Mouse (Mus musculus) adrenal gland, adult 8-10 months (tissue): Measurements from ENCODE around the gene Gmppa. TPM values are rescaled to one million over a fixed set of nuclear protein-coding genes. Genes with fewer than 3 reads are reported as not detected.
A peak's percentile ranks its signal among the peaks of the same experiment; 100 is the strongest.

Experiments used
- DNase-seq: peaks from one replicate; pipeline ENCODE4 v3.0.0; 2022
- total RNA-seq, 4 experiments: library from RNA; stranded (reverse); gene quantifications; 2 replicates each; pipeline ENCODE4 v1.2.4; 2022

Gmppa gene
- 100 to 1,000 TPM in 1 of 4 experiments, 10 to 100 TPM in 3; 56.5 to 103 (median 92.0) TPM for total RNA-seq

DNA sequence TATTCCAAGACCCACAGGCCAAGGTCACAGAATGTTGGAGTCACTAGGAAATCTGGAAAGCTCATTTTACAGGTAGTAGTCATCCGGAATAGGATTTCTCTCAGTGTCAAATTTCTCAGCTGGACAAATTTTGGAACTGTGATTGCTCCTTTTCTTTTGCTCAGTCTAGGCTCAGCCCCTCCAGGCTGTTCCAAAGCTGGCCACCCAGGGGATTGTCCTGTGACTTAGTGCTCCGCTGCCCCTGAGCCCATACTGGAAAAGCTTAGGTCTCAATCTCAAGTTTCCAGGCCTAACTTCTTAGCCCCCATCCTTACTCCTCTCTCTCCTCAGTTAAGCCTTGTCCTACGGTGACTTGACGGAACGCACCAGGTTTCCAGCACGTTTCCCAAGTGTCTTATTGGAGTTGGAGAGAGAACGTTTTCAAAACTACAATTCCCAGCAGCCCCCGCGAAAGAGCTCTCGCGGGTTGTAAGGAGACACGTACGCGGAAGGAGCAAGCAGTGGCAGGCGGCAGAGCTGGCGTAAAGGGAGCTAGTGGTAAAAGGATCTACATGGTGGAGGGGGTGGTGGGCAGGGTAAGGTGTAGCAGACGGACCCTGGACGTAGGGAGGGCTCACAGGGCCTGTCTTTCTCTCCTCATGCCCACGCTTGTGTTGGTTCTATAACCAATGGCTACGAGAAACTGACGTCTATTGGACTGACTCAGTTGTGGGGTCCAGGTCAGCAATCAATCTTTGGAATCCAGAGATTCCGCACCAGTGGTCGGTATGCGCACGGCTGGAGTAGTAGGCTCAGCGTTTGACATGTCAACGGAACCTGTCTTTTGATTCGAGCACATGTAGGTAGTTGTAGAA is at the start of gene Gmppa:
Gene Gmppa (plus strand): TSS at position 456 of the 854 bp plus-strand sequence.
- peak; percentile 81 for DNase-seq

DNA sequence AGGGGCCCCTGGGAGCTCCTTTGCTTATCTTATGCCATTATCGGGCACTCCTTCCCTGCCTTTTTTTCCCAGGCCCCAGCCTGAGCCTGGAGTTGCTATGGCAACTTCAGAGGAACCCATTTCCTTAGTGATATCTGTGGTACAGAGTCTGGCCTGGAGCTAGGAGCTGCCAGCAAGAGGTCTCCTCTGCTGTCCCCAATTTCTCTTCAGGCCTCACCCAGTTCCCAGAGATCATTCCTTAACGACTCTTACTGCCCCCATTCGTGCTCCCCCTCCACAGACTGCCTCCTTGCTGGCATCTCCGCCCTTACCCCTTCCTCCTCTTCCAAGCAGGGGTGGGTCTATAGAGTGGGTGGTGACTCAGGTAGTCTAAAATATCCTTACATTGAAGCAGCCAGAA is 49.6 kb upstream of the Gmppa start:
- DNase-seq = no peak

DNA sequence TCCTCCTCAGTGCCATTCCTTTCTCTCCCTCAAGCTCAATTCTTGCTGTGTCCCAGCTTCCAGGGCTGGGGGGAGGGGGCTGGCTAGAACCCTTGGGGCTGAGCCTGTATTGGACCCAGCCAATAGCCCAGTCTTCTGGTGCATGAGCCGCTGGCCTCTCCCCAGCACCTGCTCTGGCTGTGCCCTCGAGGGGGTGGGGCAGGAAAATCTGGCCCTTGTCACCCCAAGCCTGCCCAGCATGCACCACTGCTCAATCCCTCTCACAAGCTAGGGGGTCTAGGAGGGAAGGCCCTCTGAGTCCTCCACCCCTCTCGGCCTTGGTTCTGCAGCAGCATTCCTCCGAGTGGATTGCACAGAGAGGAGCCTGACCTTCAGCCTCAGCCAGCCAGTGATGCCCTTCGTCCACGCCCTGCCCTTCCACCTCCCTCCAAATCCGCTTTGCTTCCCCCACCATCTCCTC is 48.2 kb upstream of the Gmppa start:
- no peak for DNase-seq

DNA sequence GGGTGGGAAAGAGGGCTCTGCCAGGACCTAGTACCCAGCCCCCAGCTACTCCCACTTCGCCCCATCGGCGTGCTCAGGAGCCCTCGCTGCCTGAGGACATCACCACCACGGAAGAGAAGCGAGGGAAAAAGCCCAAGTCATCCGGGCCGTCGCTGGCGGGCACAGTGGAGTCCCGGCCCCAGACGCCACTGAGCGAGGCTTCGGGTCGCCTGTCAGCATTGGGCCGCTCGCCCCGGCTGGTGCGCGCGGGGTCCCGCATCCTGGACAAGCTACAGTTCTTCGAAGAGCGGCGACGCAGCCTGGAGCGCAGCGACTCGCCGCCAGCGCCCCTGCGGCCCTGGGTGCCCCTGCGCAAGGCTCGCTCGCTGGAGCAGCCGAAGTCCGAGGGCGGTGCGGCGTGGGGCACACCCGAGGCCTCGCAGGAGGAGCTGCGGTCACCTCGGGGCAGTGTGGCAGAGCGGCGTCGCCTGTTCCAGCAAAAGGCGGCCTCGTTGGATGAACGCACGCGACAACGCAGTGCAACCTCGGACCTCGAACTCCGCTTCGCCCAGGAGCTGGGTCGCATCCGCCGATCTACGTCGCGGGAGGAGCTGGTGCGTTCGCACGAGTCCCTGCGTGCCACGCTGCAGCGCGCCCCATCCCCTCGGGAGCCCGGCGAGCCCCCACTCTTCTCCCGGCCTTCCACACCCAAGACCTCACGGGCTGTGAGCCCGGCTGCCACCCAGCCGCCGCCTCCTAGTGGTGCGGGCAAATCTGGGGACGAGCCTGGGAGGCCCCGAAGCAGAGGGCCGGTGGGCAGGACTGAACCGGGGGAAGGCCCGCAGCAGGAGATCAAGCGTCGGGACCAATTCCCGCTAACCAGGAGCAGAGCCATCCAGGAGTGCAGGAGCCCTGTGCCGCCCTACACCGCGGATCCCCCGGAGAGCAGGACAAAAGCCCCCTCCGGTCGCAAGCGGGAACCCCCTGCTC is 47.5 kb upstream of the Gmppa start:
- DNase-seq = no peak

DNA sequence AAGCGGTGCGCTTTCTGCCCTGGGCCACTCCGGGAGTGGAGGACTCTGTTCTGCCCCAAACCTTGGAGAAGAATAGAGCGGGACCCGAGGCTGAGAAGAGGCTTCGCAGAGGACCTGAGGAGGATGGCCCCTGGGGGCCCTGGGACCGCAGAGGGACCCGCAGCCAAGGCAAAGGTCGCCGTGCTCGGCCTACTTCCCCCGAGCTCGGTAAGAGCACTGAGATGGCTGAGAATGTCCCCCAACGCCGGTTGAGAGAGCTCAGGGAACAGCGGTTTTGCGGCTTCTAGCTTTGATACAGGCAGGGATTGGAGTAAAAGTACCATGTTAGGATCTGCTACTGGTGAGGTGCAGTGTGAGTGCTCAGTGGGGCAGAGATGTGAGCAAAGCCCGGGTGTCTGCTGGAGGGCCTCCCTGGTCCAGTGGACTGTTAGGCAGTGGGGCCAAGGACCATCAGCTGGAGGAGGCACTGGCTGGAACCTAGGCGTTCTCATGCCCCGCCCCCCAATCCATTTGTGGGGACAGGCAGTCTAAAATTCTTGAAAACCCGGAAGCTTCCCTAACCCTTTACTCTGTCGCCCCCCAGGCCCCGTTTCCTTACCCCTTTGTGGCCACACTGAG is 46.7 kb upstream of the Gmppa start:
- DNase-seq = no peak

DNA sequence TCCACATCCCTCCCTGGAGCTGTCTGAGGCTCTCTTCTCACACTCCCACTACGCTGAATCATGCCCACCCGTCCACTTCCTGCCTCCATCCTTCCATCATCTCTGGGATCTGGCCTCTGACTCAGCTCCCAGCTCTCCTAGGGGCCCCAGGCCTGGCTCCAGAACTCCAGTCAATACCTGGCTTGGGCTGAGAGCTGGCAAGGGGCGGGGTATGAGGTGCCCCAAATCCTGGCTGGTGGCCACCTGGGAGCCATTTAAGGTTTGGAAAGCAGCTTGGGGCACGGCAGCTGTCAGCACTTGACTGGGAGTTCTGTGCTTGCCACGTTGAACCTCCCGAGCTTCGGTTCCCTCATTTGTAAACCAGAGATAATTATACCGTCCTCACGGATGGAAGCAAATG is 42.6 kb upstream of the Gmppa start:
- DNase-seq = no peak

DNA sequence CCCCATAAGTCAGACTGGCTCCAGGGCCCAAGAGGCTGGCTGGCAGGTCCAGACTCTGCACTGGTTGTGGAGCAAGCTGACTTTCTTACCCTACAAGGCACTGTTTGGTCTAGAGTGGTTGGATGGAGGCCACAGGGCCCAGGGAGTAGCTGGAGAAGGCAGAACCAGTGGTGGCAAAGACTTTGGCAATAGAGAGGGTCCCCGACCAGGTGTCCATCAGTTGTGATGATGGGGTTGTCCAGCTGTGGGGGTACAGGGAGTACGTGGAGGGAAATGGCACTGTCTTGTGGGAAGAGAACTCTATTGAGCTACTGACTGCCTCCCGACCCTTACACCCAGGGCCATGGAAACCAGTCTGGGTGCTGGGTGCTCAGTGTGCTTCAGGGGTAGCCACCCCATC is 41.9 kb upstream of the Gmppa start:
- no peak for DNase-seq

DNA sequence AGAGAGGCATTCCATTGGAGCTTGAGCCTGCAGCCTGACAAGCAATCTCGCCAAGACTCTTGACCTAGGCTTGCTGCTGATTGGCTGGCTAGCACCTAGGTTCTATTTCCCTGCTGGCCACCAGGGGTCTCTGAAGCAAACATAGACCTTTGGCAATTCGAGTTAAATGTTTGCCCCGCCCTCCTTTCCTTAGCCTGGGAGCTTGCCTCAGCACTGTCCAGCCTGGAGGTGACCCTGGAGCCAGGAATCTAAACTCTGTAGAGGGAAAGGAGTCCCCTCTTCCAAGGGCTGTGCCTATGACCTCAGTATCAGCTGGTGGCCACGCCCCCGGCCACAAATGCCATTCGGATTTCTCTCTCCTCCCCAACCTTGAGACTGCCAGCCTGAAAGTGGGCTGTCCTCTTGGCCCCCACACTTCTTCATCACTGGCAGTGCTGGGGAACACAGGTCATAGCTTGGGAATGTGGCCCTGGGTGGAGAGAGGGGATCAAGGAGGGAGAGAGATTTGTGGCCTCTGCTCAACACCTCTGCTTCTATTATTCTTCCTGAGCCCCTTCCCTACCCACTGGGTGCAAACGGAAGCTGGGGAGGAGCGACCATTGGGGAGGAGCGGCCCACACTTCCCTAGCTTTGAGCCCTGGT is 36.8 kb upstream of the Gmppa start:
- DNase-seq = peak; percentile 71

DNA sequence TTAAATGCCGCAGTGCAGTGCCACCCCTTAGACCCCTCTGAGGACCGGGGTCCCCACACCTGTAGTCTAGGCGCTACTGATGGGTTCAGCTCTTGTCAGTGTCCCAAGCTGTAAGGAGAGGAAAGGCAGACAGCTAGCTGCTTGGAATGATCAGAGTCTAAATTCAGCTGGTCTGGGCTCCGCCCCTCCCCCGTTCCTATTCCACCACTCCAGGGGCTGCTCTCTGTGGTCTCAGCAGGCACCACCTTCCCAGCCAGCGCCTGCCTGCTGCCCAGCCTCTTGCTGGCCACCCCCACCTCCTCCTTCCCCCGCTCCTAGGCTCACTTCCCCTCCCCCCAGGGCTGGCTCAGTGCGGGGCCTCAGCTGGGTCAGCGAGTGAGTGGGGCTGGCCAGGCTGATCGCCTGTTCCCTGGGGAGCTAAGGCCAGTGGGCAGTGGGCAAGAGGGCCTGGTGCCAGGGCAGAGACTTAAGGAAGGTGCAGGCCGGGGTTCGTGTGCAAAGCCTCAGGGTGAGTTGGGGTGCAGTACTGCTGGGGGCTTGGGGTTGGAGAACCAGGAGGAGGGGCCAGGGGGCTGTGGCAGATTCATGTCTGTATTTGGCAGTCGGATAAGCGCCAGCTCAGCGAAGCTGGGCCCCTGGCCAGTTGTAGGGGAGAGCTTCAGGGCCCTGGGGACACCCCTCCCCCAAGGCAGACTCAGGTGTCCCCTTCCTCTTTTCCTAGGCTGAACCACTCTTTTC is 35.8 kb upstream of the Gmppa start:
- DNase-seq = no peak

DNA sequence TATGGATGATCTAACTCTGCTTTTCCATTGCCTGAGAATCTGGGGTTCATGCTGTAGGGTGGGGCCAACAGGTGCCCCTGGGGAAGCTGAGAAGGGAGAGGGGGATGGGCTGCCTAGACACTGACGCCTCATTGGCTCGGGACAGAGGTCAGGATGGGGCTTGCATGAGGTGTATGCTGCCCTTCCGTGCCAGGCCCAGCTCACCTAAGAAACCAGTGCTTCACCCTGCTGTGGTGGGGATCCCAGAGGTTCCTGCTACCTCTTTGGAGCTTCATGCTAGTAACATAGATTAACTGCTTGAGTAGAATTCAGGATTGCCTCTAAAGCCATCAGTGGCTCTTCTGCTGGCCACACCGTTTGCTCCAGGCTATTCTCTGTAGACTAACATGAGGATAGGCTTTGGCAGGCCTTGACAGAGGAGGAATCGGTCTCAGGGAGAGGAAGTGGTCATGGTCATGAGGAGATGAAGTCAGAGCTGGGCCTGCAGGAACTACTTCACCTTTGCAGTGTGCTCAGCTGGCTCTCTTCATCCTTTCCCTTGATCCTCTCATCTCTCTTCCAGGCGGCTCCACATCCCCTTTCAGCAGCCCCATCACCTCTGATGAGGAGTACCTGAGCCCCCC is 35.1 kb upstream of the Gmppa start:
- DNase-seq = no peak

DNA sequence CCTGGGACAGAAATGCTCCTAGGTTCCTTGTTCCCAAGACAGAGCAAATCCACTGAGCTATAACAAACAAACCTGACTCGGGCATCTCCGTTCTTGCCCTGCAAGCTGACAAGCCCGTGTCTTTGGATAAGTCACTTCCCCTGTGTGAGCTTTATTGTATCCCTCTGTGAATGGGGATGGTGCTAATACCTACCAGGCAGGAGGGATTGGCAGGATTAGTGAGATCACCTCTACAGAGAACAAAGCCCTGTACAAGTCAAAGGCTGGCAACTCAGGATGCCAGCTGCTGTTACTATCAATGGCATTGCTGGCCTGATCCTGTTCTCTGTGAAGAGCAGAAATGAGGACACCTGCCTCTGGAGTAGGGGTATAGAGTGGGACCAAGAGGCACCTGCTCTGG is 30.2 kb upstream of the Gmppa start:
- no peak for DNase-seq

DNA sequence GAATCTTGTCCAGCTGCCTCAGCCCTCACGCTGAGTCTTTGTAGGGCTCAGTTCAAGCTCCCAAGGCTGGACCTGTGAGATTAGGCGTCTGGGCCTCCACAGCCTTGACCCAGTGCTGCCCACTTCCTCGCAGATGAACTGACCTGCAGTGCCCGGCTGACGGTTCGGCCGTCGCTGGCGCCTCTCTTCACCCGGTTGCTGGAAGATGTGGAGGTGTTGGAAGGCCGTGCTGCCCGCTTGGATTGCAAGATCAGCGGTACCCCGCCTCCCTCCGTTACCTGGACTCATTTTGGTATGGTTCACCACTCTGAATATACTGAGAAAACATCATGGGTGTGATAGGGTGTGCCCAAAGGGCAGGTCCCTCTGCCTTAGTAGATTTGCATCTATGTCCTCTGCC is 29.6 kb upstream of the Gmppa start:
- no peak for DNase-seq

DNA sequence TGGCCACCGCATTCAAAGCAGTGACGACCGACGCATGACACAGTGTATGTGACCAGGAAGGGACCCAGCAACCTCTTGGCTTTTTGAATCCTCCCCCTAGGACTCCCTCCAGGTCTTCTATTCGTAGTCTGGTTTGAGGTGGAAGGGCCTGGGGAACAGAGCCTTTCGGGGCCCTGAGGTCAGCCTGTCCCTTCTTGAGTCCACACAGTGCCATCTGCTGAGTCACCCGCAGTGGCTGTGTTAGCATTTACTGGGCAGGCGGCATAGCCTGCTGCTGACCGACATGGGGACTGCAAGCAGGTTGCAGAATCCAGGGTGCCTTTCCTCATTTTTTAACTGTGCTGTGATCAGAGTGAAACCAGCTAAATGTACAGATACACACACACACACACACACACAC is 28.7 kb upstream of the Gmppa start:
- DNase-seq = no peak

DNA sequence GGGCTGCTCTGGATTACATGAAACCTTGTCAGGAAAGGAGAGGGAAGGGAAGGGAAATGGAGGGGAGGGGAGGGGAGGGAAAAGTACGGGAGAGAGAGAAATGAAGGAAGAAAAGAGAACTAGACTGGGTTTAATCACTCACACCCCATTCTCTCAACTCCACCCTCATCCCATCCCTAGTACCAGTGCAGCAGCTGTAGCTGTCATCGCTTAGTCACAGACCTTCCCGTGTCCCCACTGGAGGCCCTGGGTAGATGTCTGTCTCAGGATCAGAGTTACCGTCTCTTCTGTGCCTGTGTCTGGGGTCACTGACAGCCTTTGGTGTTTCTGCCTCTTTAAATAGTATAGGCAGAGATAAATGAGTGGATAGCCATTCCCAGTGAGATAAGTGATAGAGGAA is 27.5 kb upstream of the Gmppa start:
- no peak for DNase-seq

DNA sequence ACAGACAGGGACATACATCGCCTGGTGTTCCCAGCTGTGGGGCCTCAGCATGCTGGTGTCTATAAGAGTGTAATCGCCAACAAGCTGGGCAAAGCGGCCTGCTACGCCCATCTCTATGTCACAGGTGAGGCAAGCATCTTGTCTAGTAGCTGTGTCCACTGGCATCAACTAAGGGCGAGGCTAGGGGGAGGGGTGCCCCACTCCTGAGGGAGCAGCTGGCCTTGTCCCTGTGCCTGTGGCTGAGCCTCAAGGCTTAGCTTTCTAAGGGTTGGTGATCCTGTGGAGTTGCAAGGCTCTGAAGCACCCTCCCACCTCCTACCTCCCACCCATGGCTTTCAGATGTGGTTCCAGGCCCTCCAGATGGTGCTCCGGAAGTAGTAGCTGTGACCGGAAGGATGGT is 25.8 kb upstream of the Gmppa start:
- DNase-seq = no peak

DNA sequence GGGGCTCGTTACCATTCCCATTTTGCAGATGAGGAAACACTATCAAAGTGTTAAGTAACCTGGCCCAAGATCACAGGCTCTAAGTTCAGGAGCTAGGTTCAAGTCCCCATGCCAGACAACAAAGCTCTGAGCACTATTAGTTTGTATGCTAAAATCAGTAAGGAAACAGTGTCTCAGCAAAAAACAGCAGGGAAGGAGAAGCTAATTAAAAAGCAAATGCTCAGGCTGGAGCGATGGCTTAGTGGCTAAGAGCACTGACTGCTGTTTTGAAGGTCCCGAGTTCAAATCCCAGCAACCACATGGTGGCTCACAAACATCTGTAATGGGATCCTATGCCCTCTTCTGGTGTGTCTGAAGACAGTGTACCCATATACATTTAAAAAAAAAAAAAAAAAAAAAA is 23.5 kb upstream of the Gmppa start:
- DNase-seq = no peak

DNA sequence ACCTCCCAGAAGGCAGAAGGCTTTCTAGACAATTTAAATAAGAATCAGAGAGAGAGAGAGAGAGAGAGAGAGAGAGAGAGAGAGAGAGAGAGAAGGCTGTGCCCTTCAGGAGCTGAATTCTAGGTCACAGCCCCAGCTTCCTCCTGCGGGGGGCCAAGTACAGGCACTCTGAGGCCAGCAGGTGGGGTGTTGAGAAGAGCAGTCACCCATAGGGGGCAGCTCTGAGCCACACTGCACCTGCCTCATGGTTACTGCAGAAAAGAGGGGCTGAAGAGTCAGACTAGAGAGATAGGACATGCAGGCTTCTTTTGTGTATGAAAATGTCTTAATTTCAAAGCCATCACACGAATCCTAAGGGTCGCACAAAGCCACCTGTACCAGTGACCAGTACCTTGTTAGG is 22.0 kb upstream of the Gmppa start:
- no peak for DNase-seq

DNA sequence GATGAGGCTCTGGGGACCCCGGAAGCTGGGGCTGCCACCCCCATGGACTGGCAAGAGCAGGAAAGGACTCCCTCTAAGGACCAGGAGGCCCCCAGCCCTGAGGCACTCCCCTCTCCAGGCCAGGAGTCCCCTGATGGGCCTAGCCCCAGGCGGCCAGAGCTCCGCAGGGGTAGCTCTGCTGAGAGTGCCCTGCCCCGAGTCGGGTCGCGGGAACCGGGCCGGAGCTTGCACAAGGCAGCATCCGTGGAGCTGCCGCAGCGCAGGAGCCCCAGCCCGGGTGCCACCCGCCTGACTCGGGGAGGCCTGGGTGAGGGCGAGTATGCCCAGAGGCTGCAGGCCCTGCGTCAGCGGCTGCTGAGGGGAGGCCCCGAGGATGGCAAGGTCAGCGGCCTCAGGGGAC is 13.9 kb upstream of the Gmppa start:
- DNase-seq = no peak

DNA sequence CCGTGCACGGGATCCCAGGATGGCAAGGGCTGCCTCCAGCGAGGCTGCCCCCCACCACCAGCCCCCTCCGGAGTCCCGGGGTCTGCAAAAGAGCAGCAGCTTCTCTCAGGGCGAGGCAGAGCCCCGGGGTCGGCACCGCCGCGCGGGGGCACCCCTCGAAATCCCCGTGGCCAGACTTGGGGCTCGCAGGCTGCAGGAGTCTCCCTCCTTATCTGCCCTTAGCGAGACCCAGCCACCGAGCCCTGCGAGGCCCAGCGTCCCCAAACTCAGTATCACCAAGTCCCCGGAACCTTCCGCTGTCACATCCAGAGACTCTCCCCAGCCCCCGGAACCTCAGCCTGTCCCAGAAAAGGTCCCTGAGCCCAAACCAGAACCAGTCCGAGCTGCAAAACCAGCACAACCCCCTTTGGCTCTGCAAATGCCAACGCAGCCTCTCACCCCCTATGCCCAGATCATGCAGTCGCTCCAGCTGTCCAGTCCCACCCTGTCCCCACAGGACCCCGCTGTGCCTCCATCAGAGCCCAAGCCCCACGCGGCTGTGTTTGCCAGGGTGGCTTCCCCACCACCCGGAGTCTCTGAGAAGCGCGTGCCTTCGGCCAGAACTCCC is 13.4 kb upstream of the Gmppa start:
- DNase-seq = no peak

DNA sequence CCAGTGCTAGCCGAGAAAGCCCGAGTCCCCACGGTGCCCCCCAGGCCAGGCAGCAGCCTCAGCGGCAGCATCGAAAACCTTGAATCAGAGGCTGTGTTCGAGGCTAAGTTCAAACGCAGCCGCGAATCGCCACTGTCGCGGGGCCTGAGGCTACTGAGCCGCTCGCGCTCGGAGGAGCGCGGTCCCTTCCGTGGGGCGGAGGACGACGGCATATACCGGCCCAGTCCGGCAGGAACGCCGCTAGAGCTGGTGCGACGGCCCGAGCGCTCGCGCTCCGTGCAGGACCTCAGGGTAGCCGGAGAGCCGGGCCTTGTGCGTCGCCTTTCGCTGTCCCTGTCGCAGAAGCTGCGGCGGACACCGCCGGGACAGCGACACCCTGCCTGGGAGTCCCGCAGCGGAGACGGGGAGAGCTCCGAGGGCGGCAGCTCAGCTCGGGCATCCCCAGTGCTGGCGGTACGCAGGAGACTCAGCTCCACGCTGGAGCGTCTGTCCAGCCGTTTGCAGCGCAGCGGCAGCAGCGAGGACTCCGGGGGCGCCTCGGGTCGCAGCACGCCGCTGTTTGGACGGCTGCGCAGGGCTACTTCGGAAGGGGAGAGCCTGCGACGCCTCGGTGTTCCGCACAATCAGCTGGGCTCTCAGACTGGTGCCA is 12.8 kb upstream of the Gmppa start:
- DNase-seq = no peak
